Mouse (Mus musculus): ENCODE data around the gene Asnsd1. TPM values are rescaled to one million over a fixed set of nuclear protein-coding genes. Genes with fewer than 3 reads are reported as not detected.

Gene Asnsd1
- total RNA-seq, 2 experiments from 2014 or later: 24.4 to 31.2 TPM

Other genes with a start within 250 kb of the Asnsd1 start
- gene 1700019A02Rik, start 165.1 kb downstream of the Asnsd1 start, total RNA-seq (2021): not detected
- 1 to 10 TPM; 6.0 to 6.2 TPM for gene Pms1, start 55.7 kb downstream of the Asnsd1 start, total RNA-seq (2021)
- gene Ormdl1, start 55.7 kb downstream of the Asnsd1 start, total RNA-seq (2021): 10 to 100 TPM; 13.9 to 20.6 TPM
- gene Gm28778, start 55.6 kb downstream of the Asnsd1 start, total RNA-seq (2021): not detected
- gene Osgepl1, start 39.1 kb downstream of the Asnsd1 start, total RNA-seq (2021): 10 to 100 TPM; 14.3 to 21.9 TPM
- 1 to 10 TPM in 1 of 2 experiments, not detected in 1; 3.7 TPM for gene Asdurf, start 133 bp downstream of the Asnsd1 start, total RNA-seq (2021)
- under 1 TPM in 1 of 2 experiments, not detected in 1; 0.20 TPM for gene Gm28551, start 85 bp downstream of the Asnsd1 start, total RNA-seq (2021)

Measured in adrenal gland, postnatal 36 days (tissue).